ENCODE assay signal across 9 mouse cellular contexts in the genomic region with DNA sequence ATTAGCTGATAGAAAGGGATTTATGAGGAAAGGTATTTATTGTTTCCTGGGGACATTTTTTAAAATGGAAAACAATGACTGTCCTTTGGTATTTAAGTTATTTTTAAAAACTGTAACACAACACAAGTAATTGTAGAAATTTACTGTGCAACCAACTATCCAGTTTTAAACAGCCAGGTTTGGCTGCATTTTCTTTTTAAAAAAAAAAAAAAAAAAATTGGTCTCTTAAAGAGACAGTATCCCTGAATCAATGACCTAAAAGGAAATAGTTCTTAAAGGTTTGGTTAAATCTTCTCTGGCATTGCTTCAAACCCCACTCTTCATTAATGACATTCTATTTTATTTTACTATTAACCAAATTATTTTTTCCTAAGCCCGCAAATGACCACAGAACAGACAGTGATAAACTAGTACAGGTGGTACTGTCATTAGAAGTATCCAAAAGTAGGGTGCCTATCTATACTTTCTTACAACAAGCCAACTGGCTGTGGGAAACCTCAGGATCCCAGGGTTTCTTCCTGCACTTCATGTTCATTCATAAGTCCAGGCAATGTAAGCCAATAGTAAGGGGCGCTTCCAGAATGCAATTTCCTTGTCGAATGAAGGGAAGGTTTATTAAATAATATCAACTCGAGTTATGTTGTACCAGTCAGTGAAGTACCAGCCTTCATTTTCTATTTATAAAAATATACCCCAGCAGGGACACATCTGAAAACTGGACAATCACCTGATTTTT. TPM values are rescaled to one million over a fixed set of nuclear protein-coding genes. Genes with fewer than 3 reads are reported as not detected.
A peak's percentile ranks its signal among the peaks of the same experiment; 100 is the strongest.
DNase-seq lines count a peak whose midpoint lies in the region; ATAC-seq and TF ChIP-seq lines count a peak whose summit lies in the region.
"Had no signal": no experiment of that assay in that cellular context is flagged by ENCODE, and none has a peak within 500 bp of the region (broad histone marks: within the 10 kb centered on the region; RNA-seq: fewer than 3 reads in every experiment).

No protein-coding gene starts in this region.

- no peak for TF ChIP-seq EP300 in stomach, postnatal 0 days (optimal IDR thresholded peaks at IDR 0.05)

- no peak for TF ChIP-seq CTCF in stomach, postnatal 0 days (IDR thresholded peaks at IDR 0.05; ENCODE audit: low read depth)

- DNase-seq in heart, postnatal 14 days, result no peak
- no peak for DNase-seq in stomach, postnatal 0 days (ENCODE audit: low spot score)
- DNase-seq in right cerebral cortex, adult 2 months (ENCODE audit: low spot score in 2 of 2), result no peak
- DNase-seq in frontal cortex, postnatal 14 days (ENCODE audit: low spot score in 2 of 2), result no peak
- no peak for DNase-seq in spleen, postnatal 36 days (ENCODE audit: low spot score in 2 of 2)

- 42% methylated on average over 4 of the region's 4 CpGs for WGBS in heart, embryonic 12.5 days
- 25% methylated on average over 4 of the region's 4 CpGs for WGBS in stomach, embryonic 14.5 days
- WGBS in stomach, postnatal 0 days, result 27% methylated on average over 4 of the region's 4 CpGs
- 22% methylated on average over 4 of the region's 4 CpGs for WGBS in limb, embryonic 13.5 days

- H3K4me1 ChIP-seq in heart, embryonic 12.5 days (replicated peaks), result peaks cover 9% of the 10 kb centered on the region
- no peaks in the 10 kb centered on the region for H3K4me1 ChIP-seq in stomach, embryonic 14.5 days (ENCODE audit: control insufficient read depth, insufficient read depth, low read length)
- H3K4me1 ChIP-seq in stomach, postnatal 0 days (replicated peaks; ENCODE audit: control insufficient read depth, insufficient read depth), result no peaks in the 10 kb centered on the region
- peaks cover 27% of the 10 kb centered on the region for H3K4me1 ChIP-seq in limb, embryonic 13.5 days

- no peaks in the 10 kb centered on the region for H3K27me3 ChIP-seq in heart, embryonic 12.5 days (replicated peaks)
- peaks cover 11% of the 10 kb centered on the region for H3K27me3 ChIP-seq in stomach, embryonic 14.5 days (ENCODE audit: control insufficient read depth, insufficient read depth, low read length)
- peaks cover 15% of the 10 kb centered on the region for H3K27me3 ChIP-seq in stomach, postnatal 0 days (ENCODE audit: control insufficient read depth, insufficient read depth, low read length)
- H3K27me3 ChIP-seq in limb, embryonic 13.5 days, result peaks cover 19% of the 10 kb centered on the region

- peak overlapping the region; percentile 43; the same call in 1 of the 2 replicates for H3K27ac ChIP-seq in heart, embryonic 12.5 days (ENCODE audit: poor library complexity, severe bottlenecking)
- no peak overlapping the region for H3K27ac ChIP-seq in stomach, embryonic 14.5 days (ENCODE audit: low read length)
- no peak overlapping the region for H3K27ac ChIP-seq in stomach, postnatal 0 days (replicated peaks)
- peak overlapping the region; percentile 8; the same call in 1 of the 2 replicates for H3K27ac ChIP-seq in limb, embryonic 13.5 days

- H3K36me3 ChIP-seq in heart, embryonic 12.5 days, result no peaks in the 10 kb centered on the region
- no peaks in the 10 kb centered on the region for H3K36me3 ChIP-seq in stomach, embryonic 14.5 days (ENCODE audit: control insufficient read depth, insufficient read depth, low read length)
- no peaks in the 10 kb centered on the region for H3K36me3 ChIP-seq in stomach, postnatal 0 days (ENCODE audit: control insufficient read depth, insufficient read depth, low read length)
- H3K36me3 ChIP-seq in limb, embryonic 13.5 days, result no peaks in the 10 kb centered on the region

- H3K9ac ChIP-seq in heart, embryonic 12.5 days, result peak overlapping the region; percentile 72
- H3K9ac ChIP-seq in stomach, embryonic 14.5 days (replicated peaks; ENCODE audit: low read depth, low read length), result no peak overlapping the region
- no peak overlapping the region for H3K9ac ChIP-seq in stomach, postnatal 0 days (ENCODE audit: low read length)
- no peak overlapping the region; the same call in 1 of the 2 replicates for H3K9ac ChIP-seq in limb, embryonic 13.5 days

- H3K9me3 ChIP-seq in heart, embryonic 12.5 days (replicated peaks), result no peaks in the 10 kb centered on the region
- no peaks in the 10 kb centered on the region for H3K9me3 ChIP-seq in stomach, embryonic 14.5 days (ENCODE audit: control insufficient read depth, low read depth, low read length)
- no peaks in the 10 kb centered on the region for H3K9me3 ChIP-seq in stomach, postnatal 0 days (ENCODE audit: control insufficient read depth, low read length)
- H3K9me3 ChIP-seq in limb, embryonic 13.5 days, result no peaks in the 10 kb centered on the region

- peak overlapping the region; percentile 78 for H3K4me2 ChIP-seq in heart, embryonic 12.5 days
- peak overlapping the region; percentile 41 for H3K4me2 ChIP-seq in stomach, embryonic 14.5 days (replicated peaks; ENCODE audit: low read depth, low read length)
- H3K4me2 ChIP-seq in stomach, postnatal 0 days (replicated peaks; ENCODE audit: low read depth), result no peak overlapping the region
- H3K4me2 ChIP-seq in limb, embryonic 13.5 days (replicated peaks), result peak overlapping the region; percentile 76

- ATAC-seq in heart, embryonic 12.5 days (ENCODE audit: insufficient number of reproducible peaks, low FRiP score), result no peak
- no peak for ATAC-seq in stomach, embryonic 14.5 days (ENCODE audit: insufficient number of reproducible peaks, insufficient read depth, low FRiP score, low read depth)
- ATAC-seq in stomach, postnatal 0 days (ENCODE audit: low FRiP score, low TSS enrichment), result no peak
- no peak for ATAC-seq in limb, embryonic 13.5 days (ENCODE audit: low FRiP score, low read depth)
- ATAC-seq: lung, postnatal 0 days had no signal

- H3K4me3 ChIP-seq in heart, embryonic 12.5 days, result peak overlapping the region; percentile 55
- peak overlapping the region; percentile 31; the same call in 1 of the 2 replicates for H3K4me3 ChIP-seq in stomach, embryonic 14.5 days (ENCODE audit: low read depth, low read length)
- no peak overlapping the region for H3K4me3 ChIP-seq in stomach, postnatal 0 days (ENCODE audit: low read depth, low read length)
- H3K4me3 ChIP-seq in limb, embryonic 13.5 days, result peak overlapping the region; percentile 53

- intact Hi-C loops in heart, postnatal 14 days (cut with DNase I), result no loop called here

RNA-seq across cellular contexts. Expression of gene Lin28b, which starts 17.8 kb away (rescaled TPM):
- 4.9 and 6.0 TPM in 2 replicates for polyA plus RNA-seq in heart, embryonic 12.5 days (2016; fragmentation: Nextera tagmentation; extraction: Ambion mirVana)
- total RNA-seq in heart, postnatal 14 days (2021), result under 1 TPM; 0.27 to 0.29 TPM
- polyA plus RNA-seq in stomach, embryonic 14.5 days (2014; fragmentation: Nextera tagmentation; extraction: Ambion mirVana), result 0.93 and 1.6 TPM in 2 replicates
- 0.07 and 0.08 TPM in 2 replicates for polyA plus RNA-seq in stomach, postnatal 0 days (2015; fragmentation: Nextera tagmentation; extraction: Ambion mirVana)
- 3.7 and 5.5 TPM in 2 replicates for polyA plus RNA-seq in limb, embryonic 13.5 days (2015; fragmentation: Nextera tagmentation; extraction: Ambion mirVana)

Comparison
In these comparisons a context has a peak if more than half of its experiments do, and no peak if none do; other contexts are left out.
1. H3K27ac ChIP-seq: peak in heart, embryonic 12.5 days (single experiment) and limb, embryonic 13.5 days (single experiment); none in stomach, embryonic 14.5 days (single experiment) and stomach, postnatal 0 days (single experiment).